Mouse (Mus musculus): ENCODE measurements around the gene Ncor2. TPM values are rescaled to one million over a fixed set of nuclear protein-coding genes. Genes with fewer than 3 reads are reported as not detected.

Ncor2 gene
- total and polyA plus RNA-seq, 3 experiments = 5.0 to 46.8 TPM; not detected in 1

GRCm38 (mm10) chr5:125180630-125181263 is 1.7 kb upstream of the Ncor2 start:
- Histone ChIP-seq H3K4me3 (ENCODE audit: control insufficient read depth in 1 of 2, insufficient read depth in 1 of 2, low read depth in 2 of 2, low read length in 2 of 2) (no peak overlapping the region), H3K9me3 (replicated peaks; ENCODE audit: insufficient read depth, low read length) (no peaks in the 10 kb centered on the region), H3K36me3 (ENCODE audit: control insufficient read depth in 1 of 2, insufficient read depth in 2 of 2, low read length in 2 of 2) (no peaks in the 10 kb centered on the region), H3K9ac (ENCODE audit: control insufficient read depth, low read depth, low read length, poor library complexity, severe bottlenecking) (no peak overlapping the region), H3K4me1 (ENCODE audit: control insufficient read depth in 1 of 2, insufficient read depth in 2 of 2, low read length in 2 of 2) (peaks cover 0 to 10% of the 10 kb centered on the region in 2 experiments; a peak in 2 of 4 replicates), H3K27ac (ENCODE audit: control insufficient read depth, low read depth, low read length) (no peak overlapping the region), H3K27me3 (ENCODE audit: control insufficient read depth in 1 of 2, insufficient read depth in 2 of 2, low read length in 2 of 2) (no peaks in the 10 kb centered on the region), H3K79me2 (ENCODE audit: control insufficient read depth, insufficient read depth, low read length, poor library complexity) (peaks cover 30% of the 10 kb centered on the region)
- DNase-seq (ENCODE audit: low read depth, low spot score) = no peak
- TF ChIP-seq POLR2AphosphoS2 (IDR thresholded peaks at IDR 0.05; ENCODE audit: low read length) = no peak

- Histone ChIP-seq H3K4me3 (ENCODE audit: control insufficient read depth in 1 of 2, insufficient read depth in 1 of 2, low read depth in 2 of 2, low read length in 2 of 2) (peak overlapping the region; percentile 57 to 81), H3K9me3 (replicated peaks; ENCODE audit: insufficient read depth, low read length) (no peaks in the 10 kb centered on the region), H3K36me3 (ENCODE audit: control insufficient read depth in 1 of 2, insufficient read depth in 2 of 2, low read length in 2 of 2) (no peaks in the 10 kb centered on the region), H3K4me1 (ENCODE audit: control insufficient read depth in 1 of 2, insufficient read depth in 2 of 2, low read length in 2 of 2) (peaks cover 0 to 10% of the 10 kb centered on the region in 2 experiments; a peak in 2 of 4 replicates), H3K27me3 (ENCODE audit: control insufficient read depth in 1 of 2, insufficient read depth in 2 of 2, low read length in 2 of 2) (no peaks in the 10 kb centered on the region), H3K9ac (ENCODE audit: control insufficient read depth, low read depth, low read length, poor library complexity, severe bottlenecking) (peak overlapping the region; percentile 64), H3K79me2 (ENCODE audit: control insufficient read depth, insufficient read depth, low read length, poor library complexity) (peaks cover 37% of the 10 kb centered on the region), H3K27ac (ENCODE audit: control insufficient read depth, low read depth, low read length) (peak overlapping the region; percentile 60)
- TF ChIP-seq MXI1 (IDR thresholded peaks at IDR 0.05; ENCODE audit: low read depth, low read length) = peak; percentile 35; the same call in 1 of the 2 replicates
- no peak for TF ChIP-seq CHD2 (IDR thresholded peaks at IDR 0.05; ENCODE audit: low read length)
- no peak for TF ChIP-seq CHD1 (IDR thresholded peaks at IDR 0.05; ENCODE audit: low read depth, low read length)
- no peak for TF ChIP-seq SMC3 (IDR thresholded peaks at IDR 0.05; ENCODE audit: low read depth, low read length)
- peak; percentile 90 for TF ChIP-seq ZNF384 (IDR thresholded peaks at IDR 0.05; ENCODE audit: low read depth, low read length)
- TF ChIP-seq MAX (IDR thresholded peaks at IDR 0.05; ENCODE audit: low read length) = no peak; the same call in 1 of the 2 replicates
- TF ChIP-seq BHLHE40 (IDR thresholded peaks at IDR 0.05; ENCODE audit: borderline replicate concordance, low read depth, low read length) = no peak
- peak; percentile 53; the same call in 1 of the 2 replicates for TF ChIP-seq SIN3A (IDR thresholded peaks at IDR 0.05; ENCODE audit: low read length)
- TF ChIP-seq MEF2A (IDR thresholded peaks at IDR 0.05; ENCODE audit: extremely low read depth, insufficient replicate concordance, low read depth, low read length, poor library complexity, severe bottlenecking) = no peak
- no peak for TF ChIP-seq RCOR1 (IDR thresholded peaks at IDR 0.05; ENCODE audit: low read depth, low read length)
- no peak for TF ChIP-seq TBP (IDR thresholded peaks at IDR 0.05; ENCODE audit: low read depth, low read length)
- peak; percentile 24; the same call in 1 of the 2 replicates for TF ChIP-seq HCFC1 (IDR thresholded peaks at IDR 0.05; ENCODE audit: low read depth, low read length)
- peak in 1 of 2 experiments; percentile 3; a peak in 1 of 4 replicates for TF ChIP-seq EP300 (IDR thresholded peaks at IDR 0.05; ENCODE audit: low read depth in 1 of 2, low read length in 2 of 2)
- TF ChIP-seq ZKSCAN1 (IDR thresholded peaks at IDR 0.05; ENCODE audit: low read depth, low read length) = 0 out of 2 replicates have a peak, but pooled peaks have one; percentile 8
- DNase-seq (ENCODE audit: low read depth, low spot score) = peak; percentile 73
Measured at GRCm38 (mm10) chr5:125179735-125180629, 963 bp upstream of the Ncor2 start.
